Mouse (Mus musculus): ENCODE measurements at regions not wholly inside any gene's neighbourhood (a gene's known extent, or its start where the extent isn't known, plus 50 kb on each side); places are given as distances from the start of the nearest gene placed in this dataset.
A peak's percentile ranks its signal among the peaks of the same experiment; 100 is the strongest.

DNA sequence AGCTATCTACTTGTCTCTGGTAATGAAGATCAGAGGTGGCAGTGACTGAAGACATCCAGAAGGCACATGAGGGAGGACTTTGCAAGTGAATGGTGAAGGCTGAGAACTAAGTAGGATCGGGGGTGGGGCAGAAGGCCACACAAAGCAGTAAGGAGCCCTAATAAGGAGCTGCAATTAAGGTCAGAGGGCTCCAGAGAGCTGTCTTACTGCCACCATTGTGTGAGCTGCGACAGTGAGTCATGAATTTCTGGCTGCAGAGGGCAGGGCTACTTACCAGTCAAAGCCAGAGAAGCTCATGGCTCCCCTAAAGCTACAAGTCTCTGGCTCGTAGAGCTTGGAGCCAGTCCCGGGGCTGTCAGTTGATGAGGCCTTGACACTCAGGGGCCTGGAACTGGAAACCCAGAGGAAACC, 172.1 kb downstream of the Shq1 start:
- Histone ChIP-seq H3K9me3 (ENCODE audit: low read length) (0 out of 2 replicates have a peak, but pooled peaks cover 3% of the 10 kb centered on the region), H3K4me3 (replicated peaks; ENCODE audit: low read length) (peak overlapping the region; percentile 13; the same call in 1 of the 2 replicates), H3K4me1 (replicated peaks; ENCODE audit: low read depth, low read length) (peaks cover 78% of the 10 kb centered on the region), H3K27me3 (ENCODE audit: insufficient read depth, low read length) (no peaks in the 10 kb centered on the region), H3K36me3 (ENCODE audit: insufficient read depth, low read length) (no peaks in the 10 kb centered on the region)
- TF ChIP-seq NANOG (IDR thresholded peaks at IDR 0.05; ENCODE audit: borderline replicate concordance, low read length) (peak; percentile 61; the same call in 1 of the 2 replicates), CTCF (conservative IDR thresholded peaks at IDR 0.05; ENCODE audit: low read length) (no peak)

GRCm38 (mm10) chr6:100498126-100498525, 172.8 kb downstream of the Shq1 start:
- TF ChIP-seq POU5F1 (IDR thresholded peaks at IDR 0.05; ENCODE audit: borderline replicate concordance, low read length) (no peak), CTCF (conservative IDR thresholded peaks at IDR 0.05; ENCODE audit: low read length) (no peak), NANOG (IDR thresholded peaks at IDR 0.05; ENCODE audit: borderline replicate concordance, low read length) (no peak)
- Histone ChIP-seq H3K36me3 (ENCODE audit: insufficient read depth, low read length) (no peaks in the 10 kb centered on the region), H3K9me3 (ENCODE audit: low read length) (0 out of 2 replicates have a peak, but pooled peaks cover 3% of the 10 kb centered on the region)

GRCm38 (mm10) chr6:100496135-100496534, 174.8 kb downstream of the Shq1 start:
- Histone ChIP-seq H3K27me3 (ENCODE audit: insufficient read depth, low read length) (no peaks in the 10 kb centered on the region), H3K9me3 (ENCODE audit: low read length) (0 out of 2 replicates have a peak, but pooled peaks cover 3% of the 10 kb centered on the region), H3K4me3 (replicated peaks; ENCODE audit: low read length) (no peak overlapping the region), H3K36me3 (ENCODE audit: insufficient read depth, low read length) (no peaks in the 10 kb centered on the region), H3K4me1 (replicated peaks; ENCODE audit: low read depth, low read length) (peaks cover 67% of the 10 kb centered on the region)
- TF ChIP-seq POU5F1 (IDR thresholded peaks at IDR 0.05; ENCODE audit: borderline replicate concordance, low read length): no peak
- TF ChIP-seq NANOG (IDR thresholded peaks at IDR 0.05; ENCODE audit: borderline replicate concordance, low read length): no peak
- no peak for TF ChIP-seq CTCF (conservative IDR thresholded peaks at IDR 0.05; ENCODE audit: low read length)

More at GRCm38 (mm10) chr6:100498126-100498525, 172.8 kb downstream of the Shq1 start:
- peak overlapping the region; percentile 13; the same call in 1 of the 2 replicates for H3K4me3 ChIP-seq (replicated peaks; ENCODE audit: low read length)
- H3K4me1 ChIP-seq (replicated peaks; ENCODE audit: low read depth, low read length): peaks cover 77% of the 10 kb centered on the region
- no peaks in the 10 kb centered on the region for H3K27me3 ChIP-seq (ENCODE audit: insufficient read depth, low read length)

- TF ChIP-seq POU5F1 (IDR thresholded peaks at IDR 0.05; ENCODE audit: borderline replicate concordance, low read length) (no peak), CTCF (conservative IDR thresholded peaks at IDR 0.05; ENCODE audit: low read length) (no peak), NANOG (IDR thresholded peaks at IDR 0.05; ENCODE audit: borderline replicate concordance, low read length) (no peak)
- H3K9me3 ChIP-seq (ENCODE audit: low read length): 0 out of 2 replicates have a peak, but pooled peaks cover 3% of the 10 kb centered on the region
- H3K4me1 ChIP-seq (replicated peaks; ENCODE audit: low read depth, low read length): peaks cover 66% of the 10 kb centered on the region
- no peaks in the 10 kb centered on the region for H3K27me3 ChIP-seq (ENCODE audit: insufficient read depth, low read length)
- no peak overlapping the region for H3K4me3 ChIP-seq (replicated peaks; ENCODE audit: low read length)
- H3K36me3 ChIP-seq (ENCODE audit: insufficient read depth, low read length): no peaks in the 10 kb centered on the region
These were observed 175.8 kb downstream of the Shq1 start for GRCm38 (mm10) chr6:100495131-100495530.

DNA sequence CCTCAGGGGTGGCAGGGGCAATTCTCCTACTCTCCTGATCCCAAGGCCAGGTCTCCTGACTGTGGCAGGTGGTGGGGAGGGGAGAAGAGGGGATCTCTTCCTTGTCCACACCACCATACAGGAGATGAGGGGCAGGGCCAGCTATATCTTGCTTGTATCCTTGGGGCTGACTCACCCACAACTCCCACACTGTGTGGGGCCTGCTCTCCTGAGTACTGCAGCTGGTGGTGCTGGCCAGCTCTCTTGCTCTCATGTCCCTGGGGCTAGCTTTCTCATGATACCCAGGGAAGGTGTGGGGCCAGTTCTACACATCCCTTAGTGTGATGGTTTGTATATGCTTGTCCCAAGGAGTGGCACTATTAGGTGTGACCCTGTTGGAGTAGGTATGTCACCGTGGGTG, 177.4 kb downstream of the Shq1 start:
- TF ChIP-seq NANOG (IDR thresholded peaks at IDR 0.05; ENCODE audit: borderline replicate concordance, low read length) (no peak), POU5F1 (IDR thresholded peaks at IDR 0.05; ENCODE audit: borderline replicate concordance, low read length) (no peak), CTCF (conservative IDR thresholded peaks at IDR 0.05; ENCODE audit: low read length) (no peak)
- no peaks in the 10 kb centered on the region for H3K36me3 ChIP-seq (ENCODE audit: insufficient read depth, low read length)

DNA sequence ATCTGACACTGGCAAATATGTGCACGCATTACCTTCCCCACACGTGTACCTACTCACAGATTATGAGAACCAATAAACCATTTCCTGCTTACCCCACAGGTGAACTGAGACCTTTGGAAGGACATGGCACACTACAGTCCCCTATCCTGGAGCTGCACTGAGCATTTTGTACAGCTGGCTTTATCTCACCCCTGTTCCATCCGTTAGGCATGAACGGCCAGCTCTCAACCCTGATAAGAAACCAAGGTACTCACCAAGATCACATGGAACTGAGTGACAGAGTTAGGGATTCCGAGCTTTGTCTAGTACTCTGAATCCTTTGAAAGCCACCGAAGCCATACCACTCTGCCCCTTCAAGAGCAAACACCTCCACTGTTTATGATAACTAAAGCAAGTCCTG, 179.1 kb downstream of the Shq1 start:
- no peaks in the 10 kb centered on the region for H3K36me3 ChIP-seq (ENCODE audit: insufficient read depth, low read length)
- no peaks in the 10 kb centered on the region for H3K27me3 ChIP-seq (ENCODE audit: insufficient read depth, low read length)
- no peak overlapping the region for H3K4me3 ChIP-seq (replicated peaks; ENCODE audit: low read length)
- TF ChIP-seq CTCF (conservative IDR thresholded peaks at IDR 0.05; ENCODE audit: low read length): no peak
- no peak for TF ChIP-seq NANOG (IDR thresholded peaks at IDR 0.05; ENCODE audit: borderline replicate concordance, low read length)
- TF ChIP-seq POU5F1 (IDR thresholded peaks at IDR 0.05; ENCODE audit: borderline replicate concordance, low read length): no peak
- 0 out of 2 replicates have a peak, but pooled peaks cover 3% of the 10 kb centered on the region for H3K9me3 ChIP-seq (ENCODE audit: low read length)
- peaks cover 51% of the 10 kb centered on the region for H3K4me1 ChIP-seq (replicated peaks; ENCODE audit: low read depth, low read length)

More for the DNA sequence above, 177.4 kb downstream of the Shq1 start:
- peaks cover 58% of the 10 kb centered on the region for H3K4me1 ChIP-seq (replicated peaks; ENCODE audit: low read depth, low read length)
- no peak overlapping the region for H3K4me3 ChIP-seq (replicated peaks; ENCODE audit: low read length)
- 0 out of 2 replicates have a peak, but pooled peaks cover 3% of the 10 kb centered on the region for H3K9me3 ChIP-seq (ENCODE audit: low read length)
- no peaks in the 10 kb centered on the region for H3K27me3 ChIP-seq (ENCODE audit: insufficient read depth, low read length)

DNA sequence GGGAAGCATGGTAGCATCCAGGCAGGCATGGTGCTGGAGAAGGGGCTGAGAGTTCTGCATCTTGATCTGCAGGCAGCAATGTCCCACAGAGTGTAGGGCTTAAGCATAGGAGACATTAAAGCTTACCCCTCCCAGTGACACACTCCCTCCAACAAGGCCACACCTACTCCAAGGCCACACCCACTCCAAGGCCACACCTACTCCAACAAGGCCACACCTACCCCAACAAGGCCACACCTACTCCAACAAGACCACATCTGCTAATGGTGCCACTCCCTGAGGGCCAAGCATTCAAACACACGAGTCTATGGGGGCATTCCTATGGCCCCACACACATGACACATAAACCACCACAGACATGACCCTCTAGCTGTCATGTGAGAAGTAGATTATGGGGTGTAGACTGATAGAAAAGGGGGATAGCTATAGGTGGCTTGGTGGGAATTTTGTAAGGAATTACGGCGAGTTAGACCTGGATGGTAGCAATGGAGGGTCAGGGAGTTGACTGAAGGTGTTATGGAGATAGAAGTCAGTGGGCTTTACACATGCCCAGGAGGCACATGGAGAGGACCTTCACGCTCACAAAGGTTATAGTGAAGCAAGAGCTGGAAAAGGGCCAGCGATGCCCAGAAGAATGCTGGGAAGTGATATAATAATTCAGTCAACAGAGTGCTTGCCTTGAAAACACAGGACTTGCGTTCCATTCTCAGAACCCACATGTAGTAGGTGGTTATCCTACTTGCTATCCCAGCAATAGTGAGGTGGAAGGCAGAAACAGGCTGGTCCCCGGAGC, 179.8 kb downstream of the Shq1 start:
- TF ChIP-seq POU5F1 (IDR thresholded peaks at IDR 0.05; ENCODE audit: borderline replicate concordance, low read length) (no peak), CTCF (conservative IDR thresholded peaks at IDR 0.05; ENCODE audit: low read length) (no peak), NANOG (IDR thresholded peaks at IDR 0.05; ENCODE audit: borderline replicate concordance, low read length) (no peak)
- Histone ChIP-seq H3K27me3 (ENCODE audit: insufficient read depth, low read length) (no peaks in the 10 kb centered on the region), H3K9me3 (ENCODE audit: low read length) (0 out of 2 replicates have a peak, but pooled peaks cover 3% of the 10 kb centered on the region), H3K4me1 (replicated peaks; ENCODE audit: low read depth, low read length) (peaks cover 44% of the 10 kb centered on the region), H3K36me3 (ENCODE audit: insufficient read depth, low read length) (no peaks in the 10 kb centered on the region), H3K4me3 (replicated peaks; ENCODE audit: low read length) (no peak overlapping the region)

- no peaks in the 10 kb centered on the region for H3K27me3 ChIP-seq (ENCODE audit: insufficient read depth, low read length)
- TF ChIP-seq NANOG (IDR thresholded peaks at IDR 0.05; ENCODE audit: borderline replicate concordance, low read length) (no peak), POU5F1 (IDR thresholded peaks at IDR 0.05; ENCODE audit: borderline replicate concordance, low read length) (no peak), CTCF (conservative IDR thresholded peaks at IDR 0.05; ENCODE audit: low read length) (no peak)
- peaks cover 58% of the 10 kb centered on the region for H3K4me1 ChIP-seq (replicated peaks; ENCODE audit: low read depth, low read length)
- H3K4me3 ChIP-seq (replicated peaks; ENCODE audit: low read length): no peak overlapping the region
- no peaks in the 10 kb centered on the region for H3K36me3 ChIP-seq (ENCODE audit: insufficient read depth, low read length)
- peaks cover 9% of the 10 kb centered on the region; the same call in 1 of the 2 replicates for H3K9me3 ChIP-seq (ENCODE audit: low read length)
These were observed 187.1 kb downstream of the Shq1 start for GRCm38 (mm10) chr6:100483836-100484235.

Measured in E14TG2a.4 (cell line).